Mouse (Mus musculus) thymus, postnatal 10 days (tissue): ENCODE measurements around the gene Arhgap23.

Experiments
- DNase-seq, 2 experiments: peaks; one replicate each; pipeline ENCODE4 v3.0.0; 2021; ENCODE audit warnings: low spot score in 2 of 2

The Arhgap23 gene

GRCm38 (mm10) chr11:97463166-97463565 lies 47.8 kb downstream of the Arhgap23 start:
- no peak for DNase-seq

GRCm38 (mm10) chr11:97463991-97464390 lies 48.7 kb downstream of the Arhgap23 start:
- no peak for DNase-seq

- no peak for DNase-seq
Measured at GRCm38 (mm10) chr11:97465957-97466356, 50.6 kb downstream of the Arhgap23 start.

- DNase-seq: no peak
Measured at GRCm38 (mm10) chr11:97466444-97467160, 51.3 kb downstream of the Arhgap23 start.

- peak; percentile 65 to 92 for DNase-seq
Measured at GRCm38 (mm10) chr11:97468639-97469287, 53.4 kb downstream of the Arhgap23 start.

- no peak for DNase-seq
Measured at GRCm38 (mm10) chr11:97469828-97470227, 54.5 kb downstream of the Arhgap23 start.

GRCm38 (mm10) chr11:97471276-97471675 lies 55.9 kb downstream of the Arhgap23 start:
- no peak for DNase-seq

GRCm38 (mm10) chr11:97476334-97477095 lies 61.2 kb downstream of the Arhgap23 start:
- peak; percentile 38 to 77 for DNase-seq

GRCm38 (mm10) chr11:97477431-97477830 lies 62.1 kb downstream of the Arhgap23 start:
- DNase-seq: no peak

- no peak for DNase-seq
Measured at GRCm38 (mm10) chr11:97478345-97478744, 63.0 kb downstream of the Arhgap23 start.

GRCm38 (mm10) chr11:97479085-97479484 lies 63.8 kb downstream of the Arhgap23 start:
- no peak for DNase-seq

GRCm38 (mm10) chr11:97479824-97480223 lies 64.5 kb downstream of the Arhgap23 start:
- no peak for DNase-seq

- DNase-seq: no peak
Measured at GRCm38 (mm10) chr11:97485661-97486060, 70.3 kb downstream of the Arhgap23 start.

GRCm38 (mm10) chr11:97487656-97488055 lies 72.3 kb downstream of the Arhgap23 start:
- DNase-seq: peak in 1 of 2 experiments; percentile 21

- peak; percentile 72 to 88 for DNase-seq
Measured at GRCm38 (mm10) chr11:97489589-97490324, 74.4 kb downstream of the Arhgap23 start.

GRCm38 (mm10) chr11:97491640-97492039 lies 76.3 kb downstream of the Arhgap23 start:
- no peak for DNase-seq

- DNase-seq: no peak
Measured at GRCm38 (mm10) chr11:97492836-97493235, 77.5 kb downstream of the Arhgap23 start.

GRCm38 (mm10) chr11:97497543-97497942 lies 82.2 kb downstream of the Arhgap23 start:
- no peak for DNase-seq

GRCm38 (mm10) chr11:97499865-97500719 lies 84.8 kb downstream of the Arhgap23 start, which contains the start of gene 4933428G20Rik:
TSS of gene 4933428G20Rik (minus strand) at chr11:97500340.
- DNase-seq: no peak

- DNase-seq: no peak
Measured at GRCm38 (mm10) chr11:97500720-97501448, 85.6 kb downstream of the Arhgap23 start.
